Mouse (Mus musculus) macrophage (primary cell): Measurements from ENCODE around the gene Tab2. TPM values are rescaled to one million over a fixed set of nuclear protein-coding genes. Genes with fewer than 3 reads are reported as not detected.

Experiments
- H3K27ac ChIP-seq: fragments of 350-480 bp; formaldehyde crosslinking; 2 replicates; pipeline ENCODE4 v1.9.0; 2021
- H3K36me3 ChIP-seq: fragments of 350-480 bp; formaldehyde crosslinking; 2 replicates; pipeline ENCODE4 v1.9.0; 2021; ENCODE audit errors: inconsistent target
- H3K4me3 ChIP-seq: fragments of 350-480 bp; formaldehyde crosslinking; 2 replicates; pipeline ENCODE4 v1.9.0; 2021; ENCODE audit errors: inconsistent target
- H3K79me2 ChIP-seq: fragments of 350-480 bp; formaldehyde crosslinking; 2 replicates; pipeline ENCODE4 v1.9.0; 2021; ENCODE audit errors: inconsistent target
- WGBS: methylation state at CpG from one replicate; pipeline ENCODE4 v1.1.7; 2026; ENCODE audit warnings: inconsistent platforms; ENCODE audit not compliant: missing documents; 5-methylcytosine and 5-hydroxymethylcytosine counted together
- polyA plus RNA-seq: library from polyadenylated mRNA; stranded (reverse); fragments of 250-400 nt; gene quantifications from 3 replicates; pipeline ENCODE4 v1.2.4, GENCODE M21; 2018; ENCODE audit warnings: inconsistent platforms
- total RNA-seq, 78 experiments: library from RNA; depleted of rRNA; stranded (reverse); fragments of 250-400 nt; gene quantifications; 1 replicate in 9 of 78; 2 replicates in 24 of 78; 3 replicates in 43 of 78; 4 replicates in 2 of 78; pipeline ENCODE4 v1.2.4; 2018; ENCODE audit warnings: inconsistent platforms in 56 of 78

Gene Tab2
- 100 to 1,000 TPM; 125 to 434 (median 236) TPM for total RNA-seq (2018; cell fraction: chromatin; rRNA removed)
- total RNA-seq (2018; cell fraction: cytosol; rRNA removed), result 100 to 1,000 TPM in 11 of 26 experiments, 10 to 100 TPM in 15; 85.2 to 163 (median 97.3) TPM
- total RNA-seq (2018; cell fraction: nucleus; rRNA removed), result 100 to 1,000 TPM; 121 to 387 (median 166) TPM
- 68.6 to 151 TPM (median 74.9 TPM) in 3 replicates for polyA plus RNA-seq

GRCm38 (mm10) chr10:7956228-7957001 lies at the start of gene Tab2:
Gene Tab2 (minus strand): TSS chr10:7956230.
- Histone ChIP-seq H3K36me3 (no peaks in the 10 kb centered on the region), H3K79me2 (peaks cover 38% of the 10 kb centered on the region), H3K27ac (peak within 1 kb of the TSS; percentile 75), H3K4me3 (peak within 1 kb of the TSS; percentile 75)
- WGBS, result 0% methylated on average over 48 of the region's 97 CpGs

GRCm38 (mm10) chr10:7992258-7992919 lies 36.4 kb upstream of the Tab2 start:
- Histone ChIP-seq H3K27ac (no peak overlapping the region), H3K36me3 (no peaks in the 10 kb centered on the region), H3K4me3 (no peak overlapping the region), H3K79me2 (no peaks in the 10 kb centered on the region)
- 80% methylated on average over 10 of the region's 10 CpGs for WGBS

DNA sequence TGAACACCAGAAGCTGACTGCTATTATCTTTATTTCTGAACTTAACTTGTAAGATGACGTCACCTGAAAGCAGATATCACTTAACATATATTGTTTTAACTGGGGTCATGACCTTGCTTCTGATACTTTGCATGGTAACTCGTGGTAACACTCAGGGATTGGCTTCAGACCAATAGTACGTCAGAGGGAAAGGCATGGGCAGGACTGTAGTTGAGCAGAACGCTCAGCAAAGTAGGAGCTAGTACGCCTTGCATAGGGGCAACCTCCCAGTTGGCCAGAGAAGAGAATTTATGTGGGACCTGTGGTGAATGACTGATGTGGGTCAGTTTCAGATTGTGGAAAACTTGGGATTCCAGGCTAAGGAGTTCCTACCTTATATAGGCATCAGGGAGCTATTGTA lies 35.6 kb upstream of the Tab2 start:
- H3K79me2 ChIP-seq, result no peaks in the 10 kb centered on the region
- no peak overlapping the region for H3K4me3 ChIP-seq
- 89% methylated on average over 5 of the region's 5 CpGs for WGBS
- no peaks in the 10 kb centered on the region for H3K36me3 ChIP-seq
- no peak overlapping the region for H3K27ac ChIP-seq

GRCm38 (mm10) chr10:7987521-7987920 lies 31.5 kb upstream of the Tab2 start:
- 97% methylated on average over 8 of the region's 8 CpGs for WGBS
- no peaks in the 10 kb centered on the region for H3K36me3 ChIP-seq
- no peak overlapping the region for H3K27ac ChIP-seq
- no peak overlapping the region for H3K4me3 ChIP-seq
- no peaks in the 10 kb centered on the region for H3K79me2 ChIP-seq

DNA sequence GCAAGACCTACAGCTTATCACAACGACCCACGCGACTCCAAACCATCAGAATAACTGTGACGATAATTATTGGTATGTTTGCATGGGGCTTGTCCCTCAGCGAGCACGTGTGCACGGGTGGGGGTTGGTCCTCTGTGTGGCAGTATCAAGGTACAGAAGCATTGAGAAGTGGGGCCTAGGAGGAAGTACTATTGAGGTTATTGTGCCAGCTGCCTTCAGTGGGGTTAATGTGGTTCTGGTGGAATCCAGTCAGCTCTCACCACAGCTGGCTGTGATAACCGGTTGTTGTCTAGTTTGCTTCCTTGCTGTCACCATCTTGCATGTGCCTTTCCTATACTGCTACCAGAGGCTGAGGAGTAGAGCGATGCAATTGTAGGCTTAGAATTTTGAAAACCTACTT lies 20.4 kb upstream of the Tab2 start:
- Histone ChIP-seq H3K79me2 (no peaks in the 10 kb centered on the region), H3K36me3 (no peaks in the 10 kb centered on the region), H3K4me3 (no peak overlapping the region), H3K27ac (no peak overlapping the region)
- WGBS, result 48% methylated on average over 8 of the region's 9 CpGs

- Histone ChIP-seq H3K27ac (no peak overlapping the region), H3K79me2 (no peaks in the 10 kb centered on the region), H3K36me3 (no peaks in the 10 kb centered on the region), H3K4me3 (no peak overlapping the region)
- WGBS, result 100% methylated on average over 2 of the region's 2 CpGs
These were observed 12.8 kb upstream of the Tab2 start for GRCm38 (mm10) chr10:7968747-7969280.

- H3K4me3 ChIP-seq, result no peak overlapping the region
- H3K79me2 ChIP-seq, result no peaks in the 10 kb centered on the region
- 9% methylated on average over 3 of the region's 3 CpGs for WGBS
- H3K36me3 ChIP-seq, result no peaks in the 10 kb centered on the region
- H3K27ac ChIP-seq, result no peak overlapping the region
These were observed 11.1 kb upstream of the Tab2 start for GRCm38 (mm10) chr10:7967096-7967495.

- no peak overlapping the region for H3K4me3 ChIP-seq
- no peak overlapping the region for H3K27ac ChIP-seq
- WGBS, result 84% methylated on average over 6 of the region's 6 CpGs
- no peaks in the 10 kb centered on the region for H3K36me3 ChIP-seq
- H3K79me2 ChIP-seq, result peaks cover 11% of the 10 kb centered on the region
These were observed 3.0 kb upstream of the Tab2 start for GRCm38 (mm10) chr10:7959073-7959472.

- Histone ChIP-seq H3K79me2 (peaks cover 45% of the 10 kb centered on the region), H3K4me3 (no peak overlapping the region), H3K36me3 (no peaks in the 10 kb centered on the region), H3K27ac (no peak overlapping the region)
- 0% methylated on average over 26 of the region's 76 CpGs for WGBS
These were observed 352 bp downstream of the Tab2 start for GRCm38 (mm10) chr10:7955634-7956121.

GRCm38 (mm10) chr10:7954989-7955633 lies 919 bp downstream of the Tab2 start:
- H3K27ac ChIP-seq, result peak overlapping the region; percentile 75
- WGBS, result 0% methylated on average over 26 of the region's 31 CpGs
- H3K4me3 ChIP-seq, result peak overlapping the region; percentile 75
- peaks cover 51% of the 10 kb centered on the region for H3K79me2 ChIP-seq
- H3K36me3 ChIP-seq, result no peaks in the 10 kb centered on the region

- Histone ChIP-seq H3K4me3 (peak overlapping the region; percentile 75), H3K27ac (peak overlapping the region; percentile 75), H3K79me2 (peaks cover 56% of the 10 kb centered on the region), H3K36me3 (no peaks in the 10 kb centered on the region)
- WGBS, result 0% methylated on average over 4 of the region's 5 CpGs
These were observed 1.4 kb downstream of the Tab2 start for GRCm38 (mm10) chr10:7954627-7954988.

GRCm38 (mm10) chr10:7943006-7943405 lies 13.0 kb downstream of the Tab2 start:
- Histone ChIP-seq H3K27ac (no peak overlapping the region), H3K79me2 (peaks cover 100% of the 10 kb centered on the region), H3K36me3 (no peaks in the 10 kb centered on the region), H3K4me3 (no peak overlapping the region)
- WGBS, result 75% methylated on average over 3 of the region's 3 CpGs

- Histone ChIP-seq H3K4me3 (no peak overlapping the region), H3K27ac (no peak overlapping the region), H3K79me2 (peaks cover 100% of the 10 kb centered on the region), H3K36me3 (no peaks in the 10 kb centered on the region)
- WGBS, result 9% methylated on average over 6 of the region's 6 CpGs
These were observed 19.4 kb downstream of the Tab2 start for GRCm38 (mm10) chr10:7936556-7937192.

DNA sequence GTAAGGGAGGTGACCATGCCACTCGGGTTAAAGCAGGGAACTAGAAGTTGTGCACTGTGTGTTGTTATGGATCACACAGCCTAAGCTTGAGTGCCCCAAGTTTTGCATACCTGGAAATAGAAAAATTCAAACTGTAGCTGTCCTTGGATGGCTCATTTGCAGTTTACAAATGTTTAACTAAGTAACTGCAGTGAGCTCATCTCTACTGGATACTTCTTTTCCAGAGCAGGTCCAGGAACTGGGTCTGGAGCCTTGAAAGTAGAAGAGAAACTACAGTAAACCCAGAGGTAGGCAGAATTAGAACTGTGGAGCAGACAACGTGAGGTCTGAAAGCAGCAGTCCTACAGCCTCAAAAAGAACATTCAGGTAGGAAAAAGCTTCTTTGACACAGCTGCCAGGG lies 23.1 kb downstream of the Tab2 start:
- H3K4me3 ChIP-seq, result no peak overlapping the region
- 76% methylated on average over 2 of the region's 2 CpGs for WGBS
- no peaks in the 10 kb centered on the region for H3K36me3 ChIP-seq
- H3K27ac ChIP-seq, result no peak overlapping the region
- H3K79me2 ChIP-seq, result peaks cover 100% of the 10 kb centered on the region
